Mouse (Mus musculus): ENCODE measurements around the gene Tldc1. TPM values are rescaled to one million over a fixed set of nuclear protein-coding genes. Genes with fewer than 3 reads are reported as not detected.

Tldc1 gene
- polyA plus RNA-seq (2012; rRNA removed) = 11.3 and 12.3 TPM in 2 replicates

DNA sequence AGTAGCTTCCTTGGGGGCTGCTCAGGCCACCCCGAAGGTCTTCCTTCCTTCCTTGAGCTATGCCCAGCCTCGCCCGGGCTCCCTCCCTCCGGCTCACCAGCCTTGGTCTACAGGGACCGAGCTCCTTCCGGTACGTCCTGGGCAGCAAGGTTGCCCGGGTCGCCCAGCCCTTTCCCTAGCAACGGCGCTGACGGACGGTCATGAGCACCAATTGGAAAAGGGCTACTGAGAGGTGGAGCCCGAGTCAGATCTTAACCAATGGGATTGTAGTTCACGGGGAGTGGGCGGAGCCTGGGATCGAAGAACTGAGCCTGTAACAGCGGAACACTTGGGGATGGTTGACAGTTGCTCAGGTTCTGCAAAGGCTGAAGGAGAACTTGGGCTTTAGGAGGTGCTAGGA lies at the start of gene Tldc1:
Gene Tldc1, minus strand, starts transcription at position 154 of the 400 bp plus-strand sequence.
- TF ChIP-seq POLR2A (IDR thresholded peaks at IDR 0.05; ENCODE audit: extremely low read depth, insufficient read depth, low read length) (peak; percentile 94), CTCF (IDR thresholded peaks at IDR 0.05; ENCODE audit: extremely low read depth, insufficient read depth, low read length) (no peak)
- H3K4me1 ChIP-seq (ENCODE audit: control insufficient read depth, insufficient read depth, low read length) = peaks cover 1% of the 10 kb centered on the region
- H3K27ac ChIP-seq (ENCODE audit: insufficient read depth, low read length) = peak within 1 kb of the TSS; percentile 30
- peak within 1 kb of the TSS; percentile 64 for H3K4me3 ChIP-seq (ENCODE audit: insufficient read depth, low read length)

- Histone ChIP-seq H3K27ac (ENCODE audit: insufficient read depth, low read length) (no peak overlapping the region), H3K4me3 (ENCODE audit: insufficient read depth, low read length) (no peak overlapping the region), H3K4me1 (ENCODE audit: control insufficient read depth, insufficient read depth, low read length) (peaks cover 27% of the 10 kb centered on the region)
- TF ChIP-seq POLR2A (IDR thresholded peaks at IDR 0.05; ENCODE audit: extremely low read depth, insufficient read depth, low read length) = no peak
- TF ChIP-seq CTCF (IDR thresholded peaks at IDR 0.05; ENCODE audit: extremely low read depth, insufficient read depth, low read length) = no peak
Observed at GRCm38 (mm10) chr8:119827721-119828153, 49.5 kb upstream of the Tldc1 start.

DNA sequence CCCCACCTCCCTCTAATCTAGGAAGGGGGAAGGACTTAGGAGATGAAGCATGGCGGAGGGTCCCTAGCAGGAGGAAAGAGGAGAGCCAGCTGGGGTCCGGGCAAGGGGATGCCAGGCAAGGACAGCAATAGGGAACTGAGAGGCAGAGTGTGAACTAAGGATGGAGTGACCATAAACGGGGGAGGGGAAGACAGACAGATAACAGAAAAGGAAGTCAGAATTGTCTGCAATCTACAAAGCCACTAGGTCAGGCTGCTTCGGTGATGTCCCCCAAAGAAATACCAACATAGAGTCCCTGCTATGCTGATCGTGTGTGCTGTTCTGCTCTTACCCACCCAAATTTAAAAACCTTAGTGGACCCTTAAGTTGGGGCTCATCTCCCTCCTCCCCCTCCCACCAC lies 48.8 kb upstream of the Tldc1 start:
- TF ChIP-seq POLR2A (IDR thresholded peaks at IDR 0.05; ENCODE audit: extremely low read depth, insufficient read depth, low read length) = no peak
- TF ChIP-seq CTCF (IDR thresholded peaks at IDR 0.05; ENCODE audit: extremely low read depth, insufficient read depth, low read length) = no peak

GRCm38 (mm10) chr8:119825950-119826730 lies 47.9 kb upstream of the Tldc1 start:
- Histone ChIP-seq H3K27ac (ENCODE audit: insufficient read depth, low read length) (no peak overlapping the region), H3K4me3 (ENCODE audit: insufficient read depth, low read length) (no peak overlapping the region), H3K4me1 (ENCODE audit: control insufficient read depth, insufficient read depth, low read length) (peaks cover 18% of the 10 kb centered on the region)
- TF ChIP-seq CTCF (IDR thresholded peaks at IDR 0.05; ENCODE audit: extremely low read depth, insufficient read depth, low read length) = no peak
- no peak for TF ChIP-seq POLR2A (IDR thresholded peaks at IDR 0.05; ENCODE audit: extremely low read depth, insufficient read depth, low read length)

More for the DNA sequence above, 48.8 kb upstream of the Tldc1 start:
- Histone ChIP-seq H3K4me1 (ENCODE audit: control insufficient read depth, insufficient read depth, low read length) (peaks cover 25% of the 10 kb centered on the region), H3K27ac (ENCODE audit: insufficient read depth, low read length) (no peak overlapping the region), H3K4me3 (ENCODE audit: insufficient read depth, low read length) (no peak overlapping the region)

DNA sequence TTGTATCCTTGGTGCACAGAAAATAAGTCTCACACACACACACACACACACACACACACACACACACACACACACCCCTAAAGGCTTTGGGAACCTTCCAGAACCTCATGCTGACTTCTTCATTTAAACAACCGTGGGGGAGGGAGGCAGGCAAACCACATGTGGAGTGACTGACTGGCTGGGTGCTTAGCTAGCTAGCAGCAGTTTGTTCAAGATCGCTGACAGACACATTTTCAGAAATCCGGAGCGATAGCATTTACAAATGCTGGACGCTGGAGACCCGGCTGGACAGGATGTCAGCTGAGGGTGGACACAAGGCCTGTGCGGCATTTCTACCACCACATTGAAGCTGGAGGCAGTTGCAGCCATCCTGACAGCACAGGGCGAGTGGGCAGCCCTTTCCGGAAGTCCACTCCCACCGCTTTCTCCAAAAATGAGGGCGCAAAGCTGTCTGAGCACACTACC lies 46.6 kb upstream of the Tldc1 start:
- H3K4me3 ChIP-seq (ENCODE audit: insufficient read depth, low read length) = no peak overlapping the region
- peaks cover 14% of the 10 kb centered on the region for H3K4me1 ChIP-seq (ENCODE audit: control insufficient read depth, insufficient read depth, low read length)
- TF ChIP-seq POLR2A (IDR thresholded peaks at IDR 0.05; ENCODE audit: extremely low read depth, insufficient read depth, low read length) (no peak), CTCF (IDR thresholded peaks at IDR 0.05; ENCODE audit: extremely low read depth, insufficient read depth, low read length) (no peak)
- H3K27ac ChIP-seq (ENCODE audit: insufficient read depth, low read length) = no peak overlapping the region; the same call in 1 of the 2 replicates

DNA sequence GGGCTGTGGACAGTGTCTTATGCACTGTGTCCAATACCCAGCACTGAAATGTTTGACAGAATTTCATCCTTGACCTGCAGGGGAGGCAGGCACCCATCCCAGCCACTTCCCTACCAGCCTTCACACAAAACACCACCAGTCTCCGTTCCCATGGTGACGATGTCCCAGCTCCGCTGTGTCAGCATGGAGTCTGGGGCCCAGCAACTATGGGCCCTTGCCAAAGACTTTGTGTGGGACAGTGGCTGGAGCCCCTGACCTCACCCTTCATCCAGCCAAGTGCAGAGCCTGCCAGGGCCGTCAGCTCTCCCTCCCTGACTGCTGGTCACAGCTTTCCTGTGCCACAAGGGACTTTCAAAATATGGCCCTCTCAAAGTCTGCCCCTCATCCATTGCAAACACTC lies 45.9 kb upstream of the Tldc1 start:
- Histone ChIP-seq H3K27ac (ENCODE audit: insufficient read depth, low read length) (no peak overlapping the region), H3K4me1 (ENCODE audit: control insufficient read depth, insufficient read depth, low read length) (peaks cover 10% of the 10 kb centered on the region), H3K4me3 (ENCODE audit: insufficient read depth, low read length) (no peak overlapping the region)
- no peak for TF ChIP-seq CTCF (IDR thresholded peaks at IDR 0.05; ENCODE audit: extremely low read depth, insufficient read depth, low read length)
- TF ChIP-seq POLR2A (IDR thresholded peaks at IDR 0.05; ENCODE audit: extremely low read depth, insufficient read depth, low read length) = no peak

- no peak for TF ChIP-seq CTCF (IDR thresholded peaks at IDR 0.05; ENCODE audit: extremely low read depth, insufficient read depth, low read length)
- no peak for TF ChIP-seq POLR2A (IDR thresholded peaks at IDR 0.05; ENCODE audit: extremely low read depth, insufficient read depth, low read length)
- no peak overlapping the region for H3K4me3 ChIP-seq (ENCODE audit: insufficient read depth, low read length)
- peaks cover 9% of the 10 kb centered on the region for H3K4me1 ChIP-seq (ENCODE audit: control insufficient read depth, insufficient read depth, low read length)
- no peak overlapping the region for H3K27ac ChIP-seq (ENCODE audit: insufficient read depth, low read length)
Observed at GRCm38 (mm10) chr8:119823278-119823677, 45.1 kb upstream of the Tldc1 start.

- Histone ChIP-seq H3K4me1 (ENCODE audit: control insufficient read depth, insufficient read depth, low read length) (peaks cover 14% of the 10 kb centered on the region), H3K4me3 (ENCODE audit: insufficient read depth, low read length) (no peak overlapping the region), H3K27ac (ENCODE audit: insufficient read depth, low read length) (no peak overlapping the region)
- no peak for TF ChIP-seq POLR2A (IDR thresholded peaks at IDR 0.05; ENCODE audit: extremely low read depth, insufficient read depth, low read length)
- no peak for TF ChIP-seq CTCF (IDR thresholded peaks at IDR 0.05; ENCODE audit: extremely low read depth, insufficient read depth, low read length)
Observed at GRCm38 (mm10) chr8:119821691-119822090, 43.5 kb upstream of the Tldc1 start.

GRCm38 (mm10) chr8:119819976-119820375 lies 41.8 kb upstream of the Tldc1 start:
- H3K4me1 ChIP-seq (ENCODE audit: control insufficient read depth, insufficient read depth, low read length) = peaks cover 11% of the 10 kb centered on the region
- TF ChIP-seq CTCF (IDR thresholded peaks at IDR 0.05; ENCODE audit: extremely low read depth, insufficient read depth, low read length) (no peak), POLR2A (IDR thresholded peaks at IDR 0.05; ENCODE audit: extremely low read depth, insufficient read depth, low read length) (no peak)
- H3K27ac ChIP-seq (ENCODE audit: insufficient read depth, low read length) = no peak overlapping the region
- H3K4me3 ChIP-seq (ENCODE audit: insufficient read depth, low read length) = no peak overlapping the region

- H3K4me1 ChIP-seq (ENCODE audit: control insufficient read depth, insufficient read depth, low read length) = peaks cover 11% of the 10 kb centered on the region
Observed at GRCm38 (mm10) chr8:119819316-119819715, 41.1 kb upstream of the Tldc1 start.

More at GRCm38 (mm10) chr8:119819316-119819715, 41.1 kb upstream of the Tldc1 start:
- no peak overlapping the region for H3K4me3 ChIP-seq (ENCODE audit: insufficient read depth, low read length)
- TF ChIP-seq CTCF (IDR thresholded peaks at IDR 0.05; ENCODE audit: extremely low read depth, insufficient read depth, low read length) = no peak
- no peak for TF ChIP-seq POLR2A (IDR thresholded peaks at IDR 0.05; ENCODE audit: extremely low read depth, insufficient read depth, low read length)
- H3K27ac ChIP-seq (ENCODE audit: insufficient read depth, low read length) = no peak overlapping the region

Data from cortical plate, adult 2 months (tissue).